Mouse (Mus musculus) megakaryocyte, embryonic 14.5 days (primary cell): ENCODE results near the gene Rdh8. TPM values are rescaled to one million over a fixed set of nuclear protein-coding genes. Genes with fewer than 3 reads are reported as not detected.
A peak's percentile ranks its signal among the peaks of the same experiment; 100 is the strongest.
"Not testable (repeated sequence)": the region's sequence is repeated elsewhere in the genome, so short reads cannot be mapped to it uniquely, and the experiment has no call there.

Source experiments
- H3K27me3 ChIP-seq: replicated peaks from 2 replicates; pipeline ENCODE3; 2012; ENCODE audit warnings: inconsistent platforms
- H3K36me3 ChIP-seq: replicated peaks from 2 replicates; pipeline ENCODE3; 2012; ENCODE audit warnings: low read length, inconsistent platforms, mixed read lengths
- H3K4me1 ChIP-seq: 2 replicates; pipeline ENCODE4 v1.6.1; 2012; ENCODE audit warnings: inconsistent platforms
- H3K4me3 ChIP-seq: replicated peaks from 2 replicates; pipeline ENCODE3; 2012; ENCODE audit warnings: moderate library complexity, mild to moderate bottlenecking, inconsistent platforms
- H3K9me3 ChIP-seq: 2 replicates; pipeline ENCODE4 v1.6.1; 2012; ENCODE audit warnings: inconsistent platforms
- FLI1 ChIP-seq: IDR thresholded peaks from 2 replicates; pipeline ENCODE4 v1.6.1; 2012; ENCODE audit warnings: low read length, inconsistent platforms, mixed read lengths
- GATA1 ChIP-seq: IDR thresholded peaks from 3 replicates; pipeline ENCODE4 v1.6.1; 2012; ENCODE audit warnings: mixed read lengths, low read length, inconsistent platforms, borderline replicate concordance
- polyA plus RNA-seq: library from polyadenylated mRNA; stranded (reverse); fragments of >175 nt; gene quantifications from 2 replicates; pipeline ENCODE4 v1.2.3, GENCODE M21; 2012; ENCODE audit warnings: low replicate concordance; ENCODE audit not compliant: insufficient read depth

The Rdh8 gene
- polyA plus RNA-seq, 1 experiment = not detected

DNA sequence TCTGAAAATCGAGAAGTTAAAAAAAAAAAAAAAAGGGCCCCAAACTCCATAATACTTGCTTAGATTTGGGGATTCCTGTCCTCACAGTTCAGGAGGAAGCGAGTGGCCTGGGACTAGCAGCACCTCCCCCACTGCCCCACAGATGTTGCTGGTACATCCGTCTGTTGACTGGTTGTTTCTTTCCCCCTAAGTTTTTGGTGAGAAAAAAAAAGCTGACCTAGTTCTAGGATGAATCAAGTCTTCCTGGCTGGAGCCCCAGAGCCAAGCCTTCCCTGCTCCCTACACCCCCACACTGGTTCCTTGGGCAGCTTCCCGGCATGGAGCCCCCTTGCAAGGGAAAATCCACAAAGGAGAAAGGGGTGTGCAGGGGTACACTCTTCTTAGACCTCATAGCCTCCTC lies 8.0 kb upstream of the Rdh8 start:
- H3K36me3 ChIP-seq = no peaks in the 10 kb centered on the region
- no peak overlapping the region for H3K4me3 ChIP-seq
- H3K9me3 ChIP-seq = no peaks in the 10 kb centered on the region
- H3K27me3 ChIP-seq = peaks cover 63% of the 10 kb centered on the region
- peaks cover 11% of the 10 kb centered on the region for H3K4me1 ChIP-seq
- TF ChIP-seq GATA1 = no peak

DNA sequence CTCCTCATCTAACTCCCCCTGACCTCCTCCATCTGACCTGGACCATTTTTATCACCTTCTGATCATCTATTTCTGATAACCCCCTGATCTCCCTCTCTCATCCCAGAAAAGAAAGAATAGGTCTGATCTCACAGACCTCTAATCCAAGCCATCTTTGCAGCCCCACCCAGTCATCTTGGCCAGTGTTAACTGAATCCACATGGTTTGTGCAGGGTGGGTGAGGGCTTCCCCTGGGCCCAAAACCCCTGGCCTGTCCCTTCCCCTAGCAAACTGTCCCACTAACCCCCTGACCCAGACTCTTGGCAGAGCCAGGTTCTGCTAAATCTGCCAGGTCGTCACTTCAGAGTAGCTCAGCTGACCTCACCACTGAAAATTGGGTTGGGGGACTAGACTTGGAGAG lies 7.5 kb upstream of the Rdh8 start:
- Histone ChIP-seq H3K9me3 (no peaks in the 10 kb centered on the region), H3K4me3 (no peak overlapping the region), H3K4me1 (peaks cover 11% of the 10 kb centered on the region), H3K27me3 (peaks cover 64% of the 10 kb centered on the region), H3K36me3 (no peaks in the 10 kb centered on the region)
- no peak for TF ChIP-seq GATA1

DNA sequence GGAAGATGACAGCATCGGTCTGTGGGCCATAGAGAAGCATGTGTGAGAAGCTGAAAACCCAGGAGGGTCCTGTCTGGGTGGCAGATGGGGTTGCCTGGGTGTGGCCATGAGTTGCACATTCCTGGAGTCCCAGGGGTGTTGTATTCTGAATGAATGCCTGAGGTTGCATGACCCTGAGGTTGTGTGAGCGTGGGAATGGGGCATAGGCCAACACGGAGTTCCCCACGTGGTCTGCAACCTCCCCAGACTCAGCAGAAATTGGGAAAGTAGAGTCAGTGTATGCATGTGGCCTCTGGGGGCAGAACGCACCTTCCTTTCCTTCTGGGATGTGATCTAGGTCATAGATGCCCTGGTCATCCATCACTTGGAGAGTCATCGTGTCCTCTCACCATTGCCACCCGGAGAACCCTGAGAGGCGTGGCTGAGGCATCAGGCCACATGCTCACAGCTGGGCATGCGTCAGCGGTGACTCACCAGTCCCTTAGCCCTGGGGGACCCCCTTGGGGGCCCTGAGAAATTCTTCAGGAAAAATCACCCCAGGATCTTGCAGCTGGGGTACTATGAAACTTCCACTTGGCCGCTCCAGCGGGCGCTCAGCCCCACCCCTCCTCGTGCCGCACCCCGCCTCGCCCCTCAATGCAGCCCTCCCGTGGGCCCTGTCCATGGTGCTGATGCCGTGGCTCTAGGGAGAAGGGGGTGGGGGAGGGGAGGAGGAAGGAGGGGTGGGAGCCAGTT lies 5.6 kb upstream of the Rdh8 start:
- Histone ChIP-seq H3K4me3 (no peak overlapping the region), H3K27me3 (peaks cover 72% of the 10 kb centered on the region), H3K36me3 (no peaks in the 10 kb centered on the region), H3K4me1 (peaks cover 11% of the 10 kb centered on the region), H3K9me3 (no peaks in the 10 kb centered on the region)
- TF ChIP-seq GATA1 (no peak), FLI1 (no peak)

- peak within 1 kb of the TSS; percentile 64 for H3K4me3 ChIP-seq
- TF ChIP-seq FLI1 = no peak
- no peak for TF ChIP-seq GATA1
- peaks cover 11% of the 10 kb centered on the region for H3K4me1 ChIP-seq
- H3K27me3 ChIP-seq = peaks cover 64% of the 10 kb centered on the region
- H3K9me3 ChIP-seq = no peaks in the 10 kb centered on the region
- H3K36me3 ChIP-seq = no peaks in the 10 kb centered on the region
Measured at GRCm38 (mm10) chr9:20814521-20815272, 3.6 kb upstream of the Rdh8 start, which contains the start of gene Col5a3. Col5a3 (minus strand) TSS chr9:20815067.

DNA sequence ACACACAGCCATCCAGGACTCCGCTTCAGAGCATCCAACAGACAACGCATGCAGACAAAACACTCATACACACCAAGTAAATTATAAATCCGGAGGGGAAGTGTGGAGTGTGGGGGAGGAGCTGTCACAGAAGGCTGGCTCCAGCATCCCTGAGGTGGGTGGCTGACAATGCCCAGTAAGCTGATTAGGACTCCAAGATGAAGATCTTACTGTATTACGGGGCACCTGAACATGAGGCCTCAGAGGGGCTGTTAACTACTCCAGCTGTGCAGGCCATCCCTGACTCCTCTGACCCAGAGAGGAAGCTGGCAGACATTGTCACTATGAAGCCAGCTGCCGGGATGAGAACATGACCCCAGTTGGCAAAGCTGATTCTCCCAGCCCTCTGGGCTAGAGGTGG lies 1.7 kb downstream of the Rdh8 start:
- TF ChIP-seq FLI1 (no peak), GATA1 (no peak)
- peaks cover 44% of the 10 kb centered on the region for H3K27me3 ChIP-seq

DNA sequence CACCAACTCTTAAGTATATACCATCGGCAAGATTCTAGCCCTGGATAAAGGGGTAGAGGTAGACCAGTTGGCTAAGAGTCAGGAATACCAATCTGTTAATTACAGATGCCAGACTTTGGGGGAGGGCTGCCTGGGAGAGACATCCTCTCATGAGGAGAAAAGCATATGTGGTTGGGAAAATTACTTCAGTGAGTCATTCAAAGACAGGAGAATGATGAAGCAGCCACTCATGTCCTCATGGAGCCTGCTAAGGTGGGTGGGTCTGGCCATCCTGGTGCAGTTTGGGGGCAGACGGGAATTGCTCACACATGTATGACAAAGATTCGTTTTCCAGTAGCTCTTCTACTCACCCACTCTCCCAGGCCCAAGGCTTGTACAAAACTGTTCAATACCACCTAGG lies 4.5 kb downstream of the Rdh8 start:
- Histone ChIP-seq H3K4me3 (no peak overlapping the region), H3K9me3 (no peaks in the 10 kb centered on the region), H3K27me3 (peaks cover 39% of the 10 kb centered on the region), H3K36me3 (no peaks in the 10 kb centered on the region), H3K4me1 (no peaks in the 10 kb centered on the region)
- no peak for TF ChIP-seq GATA1
- no peak for TF ChIP-seq FLI1

More for the DNA sequence above, 1.7 kb downstream of the Rdh8 start:
- H3K36me3 ChIP-seq = no peaks in the 10 kb centered on the region
- no peaks in the 10 kb centered on the region for H3K9me3 ChIP-seq
- H3K4me1 ChIP-seq = peaks cover 1% of the 10 kb centered on the region
- H3K4me3 ChIP-seq = no peak overlapping the region

- no peak overlapping the region for H3K4me3 ChIP-seq
Measured at GRCm38 (mm10) chr9:20825781-20826180, 7.5 kb downstream of the Rdh8 start.

GRCm38 (mm10) chr9:20828127-20828526 lies 9.8 kb downstream of the Rdh8 start:
- TF ChIP-seq GATA1 = no peak
- no peak for TF ChIP-seq FLI1
- H3K27me3 ChIP-seq = peaks cover 64% of the 10 kb centered on the region
- H3K4me3 ChIP-seq = peak overlapping the region; percentile 64
- no peaks in the 10 kb centered on the region for H3K9me3 ChIP-seq
- H3K36me3 ChIP-seq = no peaks in the 10 kb centered on the region
- H3K4me1 ChIP-seq = peaks cover 6% of the 10 kb centered on the region

More at GRCm38 (mm10) chr9:20825781-20826180, 7.5 kb downstream of the Rdh8 start:
- TF ChIP-seq GATA1 = no peak
- TF ChIP-seq FLI1 = no peak
- Histone ChIP-seq H3K9me3 (no peaks in the 10 kb centered on the region), H3K27me3 (peaks cover 51% of the 10 kb centered on the region), H3K4me1 (peaks cover 1% of the 10 kb centered on the region), H3K36me3 (no peaks in the 10 kb centered on the region)

GRCm38 (mm10) chr9:20830901-20831643 lies 12.8 kb downstream of the Rdh8 start:
- no peak for TF ChIP-seq GATA1
- TF ChIP-seq FLI1 = no peak
- H3K4me1 ChIP-seq = peaks cover 6% of the 10 kb centered on the region
- H3K27me3 ChIP-seq = peaks cover 53% of the 10 kb centered on the region

GRCm38 (mm10) chr9:20834881-20835280 lies 16.6 kb downstream of the Rdh8 start:
- Histone ChIP-seq H3K36me3 (no peaks in the 10 kb centered on the region), H3K27me3 (peaks cover 63% of the 10 kb centered on the region), H3K4me1 (peaks cover 6% of the 10 kb centered on the region), H3K9me3 (no peaks in the 10 kb centered on the region), H3K4me3 (no peak overlapping the region)
- TF ChIP-seq FLI1 (no peak), GATA1 (no peak)

More at GRCm38 (mm10) chr9:20830901-20831643, 12.8 kb downstream of the Rdh8 start:
- peak overlapping the region; percentile 79 for H3K4me3 ChIP-seq
- no peaks in the 10 kb centered on the region for H3K9me3 ChIP-seq
- no peaks in the 10 kb centered on the region for H3K36me3 ChIP-seq

GRCm38 (mm10) chr9:20835431-20835954 lies 17.2 kb downstream of the Rdh8 start:
- not testable (repeated sequence) for H3K4me1 ChIP-seq, H3K9me3 ChIP-seq, H3K4me3 ChIP-seq, H3K36me3 ChIP-seq
- peaks cover 57% of the 10 kb centered on the region for H3K27me3 ChIP-seq
